Mouse (Mus musculus): Measurements from ENCODE around the gene Akap6.

Akap6 gene

DNA sequence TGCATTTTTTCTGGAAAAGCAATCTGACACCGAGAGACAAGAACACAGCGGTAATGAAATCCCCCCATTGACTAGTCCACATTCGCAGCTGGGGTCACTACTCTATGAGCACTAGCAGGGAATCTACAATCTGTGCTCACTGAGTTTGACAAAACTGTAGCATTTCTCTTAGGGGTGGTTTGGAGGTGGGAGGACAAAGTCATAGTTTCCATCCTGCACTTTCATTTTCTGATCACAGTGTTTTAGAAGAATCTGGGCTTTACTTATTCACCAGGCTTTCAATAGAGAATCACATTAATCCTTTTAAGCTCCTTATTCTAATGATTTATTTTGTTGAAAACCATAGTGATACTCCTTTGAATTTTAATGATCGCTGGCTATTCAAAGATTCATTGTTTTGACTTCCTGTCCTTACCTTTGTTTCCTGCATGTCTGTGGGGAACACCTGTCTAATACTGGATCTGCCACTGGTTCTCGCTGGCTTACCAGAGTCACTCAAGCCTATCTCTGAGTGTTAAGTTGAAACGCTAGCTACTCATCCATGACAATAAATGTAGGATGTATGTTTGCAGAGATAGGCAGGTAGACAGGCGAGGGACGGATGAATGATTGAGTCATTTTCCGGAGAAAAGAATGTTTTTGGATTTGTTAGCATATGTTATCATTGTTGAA, 325.5 kb downstream of the Akap6 start:
- intact Hi-C loops (cut with DNase I): no loop called here

DNA sequence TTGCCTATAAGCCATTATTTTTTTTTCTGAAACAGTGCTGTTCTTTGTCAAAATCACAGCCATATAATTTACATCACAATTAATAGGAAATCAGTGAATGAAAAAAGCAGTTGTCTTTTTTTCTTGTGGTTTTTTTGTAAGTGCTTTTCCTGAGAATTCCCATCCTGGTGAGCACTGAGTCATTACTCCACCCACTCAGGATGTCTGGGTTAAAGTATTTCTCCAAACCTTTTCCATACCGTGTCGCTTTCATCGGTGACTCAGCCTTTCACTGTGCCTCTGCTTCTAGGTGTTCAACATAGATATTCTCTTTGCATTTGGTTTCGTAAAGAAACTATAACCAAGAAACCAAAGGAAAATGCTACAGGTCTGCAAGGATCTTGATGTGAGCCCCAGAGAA, 328.1 kb downstream of the Akap6 start:
- intact Hi-C loops (cut with DNase I): no loop called here

DNA sequence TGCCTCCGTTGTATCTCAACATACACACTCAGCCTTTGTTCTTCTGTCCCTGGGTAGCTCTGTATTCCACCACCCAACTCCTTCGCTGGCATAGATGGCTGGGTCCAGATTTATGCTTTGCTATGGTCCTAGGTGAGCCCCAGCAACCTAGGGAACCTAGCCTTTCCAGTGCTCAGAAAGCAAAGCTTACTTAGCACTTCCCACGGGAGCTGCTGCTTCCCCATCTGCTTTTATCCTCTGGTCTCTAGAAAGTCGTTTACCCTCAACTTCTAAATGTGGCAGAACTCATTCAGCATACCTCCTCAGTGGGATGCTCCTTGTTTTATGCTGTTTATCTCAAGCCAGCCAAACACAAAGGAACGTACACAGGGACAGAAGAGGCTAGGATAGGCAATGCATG, 329.7 kb downstream of the Akap6 start:
- intact Hi-C loops (cut with DNase I): no loop called here

DNA sequence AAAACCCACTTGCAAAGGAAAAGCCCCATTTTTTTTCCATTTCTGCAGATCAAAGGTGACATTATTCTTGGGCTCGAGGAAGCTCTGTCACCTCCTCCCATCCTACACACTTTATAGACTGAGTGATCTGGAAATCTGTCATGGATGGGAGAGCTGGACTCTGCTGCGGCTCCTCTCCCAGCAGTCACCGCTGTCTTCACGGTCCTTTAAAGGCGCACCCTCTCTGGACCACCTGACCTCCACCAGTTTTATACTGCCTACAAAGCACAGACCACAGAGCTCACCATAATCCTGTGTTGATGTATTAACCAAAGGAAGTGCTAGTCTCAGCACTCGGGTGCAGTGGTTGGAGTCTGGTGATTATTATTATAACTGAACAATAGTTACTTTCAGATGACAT, 330.7 kb downstream of the Akap6 start:
- intact Hi-C loops (cut with DNase I): loop anchor here (10.0 kb wide), 1 partner anchor 115 kb away; no protein-coding TSS in a partner anchor

DNA sequence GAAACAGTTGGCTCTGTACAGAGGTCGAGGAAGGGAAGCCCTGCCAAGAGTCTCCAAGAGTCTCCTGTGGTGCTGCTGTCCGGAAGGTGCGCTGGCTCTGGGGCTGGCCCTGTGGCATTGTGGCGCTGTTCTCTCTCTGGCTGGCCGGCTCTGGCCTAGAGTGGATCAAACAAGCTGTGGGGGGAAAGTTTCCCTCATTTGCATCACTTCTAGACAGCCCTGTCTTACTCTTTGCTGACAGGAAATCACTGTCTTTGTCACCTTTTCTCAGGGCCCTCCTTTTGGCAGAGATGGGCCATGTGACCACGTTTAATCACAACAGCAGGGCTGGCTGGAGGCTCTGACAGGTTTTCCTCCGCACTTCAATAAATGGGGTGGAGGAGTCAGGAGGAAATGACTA, 333.6 kb downstream of the Akap6 start:
- intact Hi-C loops (cut with DNase I): loop anchor here (10.0 kb wide), 1 partner anchor 118 kb away; no protein-coding TSS in a partner anchor

DNA sequence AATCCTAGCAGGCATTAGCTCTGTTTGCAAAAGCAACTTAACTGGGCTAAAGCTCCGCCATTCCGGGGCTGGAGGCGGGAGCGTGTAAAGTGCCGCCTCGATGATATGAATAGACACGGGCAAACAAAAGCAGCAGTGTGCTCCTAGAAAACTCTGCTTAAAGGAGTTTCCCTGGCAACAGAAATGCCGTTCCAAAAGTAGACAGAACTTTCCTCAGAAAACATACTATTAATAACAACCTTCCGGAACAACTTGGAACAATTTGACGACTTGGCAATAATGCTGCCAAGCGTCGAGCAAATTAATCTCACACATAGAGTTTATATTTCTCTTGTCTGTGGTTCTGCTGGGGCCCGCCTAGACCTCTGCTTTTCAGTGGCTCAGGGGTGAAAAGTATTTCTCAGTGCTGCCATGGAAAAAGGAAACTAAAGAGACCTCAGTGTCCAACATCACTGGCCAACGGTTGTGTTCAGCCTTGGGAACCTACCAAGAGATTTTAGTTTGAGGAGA, 334.3 kb downstream of the Akap6 start:
- intact Hi-C loops (cut with DNase I): loop anchor here (10.0 kb wide), 1 partner anchor 119 kb away; no protein-coding TSS in a partner anchor

DNA sequence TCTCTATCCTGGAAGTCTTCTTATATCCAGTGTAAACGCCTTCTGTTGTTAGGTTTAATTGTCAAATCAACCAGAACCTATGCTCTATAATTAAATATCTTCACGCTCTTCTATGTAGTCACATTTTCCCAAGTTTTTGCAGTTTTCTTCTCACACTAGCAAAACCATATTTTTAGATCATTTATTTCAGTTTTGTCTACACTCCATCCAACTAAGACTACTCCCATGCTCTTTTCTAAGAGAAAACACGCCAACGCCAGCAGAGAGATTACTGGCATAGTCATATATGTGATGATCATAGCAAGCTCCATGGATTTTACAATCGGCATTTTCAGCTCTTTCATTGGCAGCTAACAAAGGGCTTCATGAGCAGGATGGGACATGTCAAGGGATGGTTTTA, 341.5 kb downstream of the Akap6 start:
- intact Hi-C loops (cut with DNase I): loop anchor here (5.0 kb wide), 1 partner anchor 1022 kb away; no protein-coding TSS in a partner anchor

DNA sequence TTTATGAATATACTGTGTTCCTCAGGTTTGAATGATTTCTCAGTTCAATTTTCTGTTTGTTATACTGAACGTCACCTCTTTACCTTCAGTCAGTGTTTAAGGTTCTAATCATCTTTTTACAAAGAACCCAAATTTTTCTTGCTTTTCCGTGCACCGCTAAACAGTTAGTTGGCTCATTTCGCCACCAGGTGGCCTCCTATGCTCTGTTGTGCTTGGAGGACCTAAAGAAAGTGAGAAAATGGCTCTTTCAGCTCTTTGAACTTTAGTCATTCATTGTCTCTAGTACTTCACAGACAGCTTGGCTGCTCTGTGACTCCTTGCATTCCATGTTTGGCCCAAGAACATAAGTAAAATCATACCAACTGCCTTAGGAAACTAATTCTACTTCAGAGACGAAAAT, 343.6 kb downstream of the Akap6 start:
- intact Hi-C loops (cut with DNase I): loop anchor here (5.0 kb wide), 1 partner anchor 1020 kb away; no protein-coding TSS in a partner anchor

DNA sequence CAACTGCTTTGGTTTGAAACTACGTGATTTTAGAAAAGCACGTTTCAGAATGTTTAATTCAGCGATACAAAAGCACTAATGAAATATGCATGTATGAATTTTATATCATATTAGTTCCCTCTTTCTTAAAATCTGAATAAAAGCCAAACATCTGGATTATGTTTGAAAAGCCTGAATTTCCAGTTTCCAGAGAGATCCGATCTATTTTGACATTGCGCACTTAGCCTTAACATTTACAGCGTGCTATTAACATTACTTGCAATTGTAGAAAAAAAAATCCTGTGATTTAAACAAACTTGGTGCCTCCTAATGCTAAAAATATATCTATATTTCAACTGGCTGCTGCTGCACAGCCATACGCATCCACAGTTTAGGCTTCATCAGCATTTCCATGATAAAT, 358.4 kb downstream of the Akap6 start:
- intact Hi-C loops (cut with DNase I): no loop called here

DNA sequence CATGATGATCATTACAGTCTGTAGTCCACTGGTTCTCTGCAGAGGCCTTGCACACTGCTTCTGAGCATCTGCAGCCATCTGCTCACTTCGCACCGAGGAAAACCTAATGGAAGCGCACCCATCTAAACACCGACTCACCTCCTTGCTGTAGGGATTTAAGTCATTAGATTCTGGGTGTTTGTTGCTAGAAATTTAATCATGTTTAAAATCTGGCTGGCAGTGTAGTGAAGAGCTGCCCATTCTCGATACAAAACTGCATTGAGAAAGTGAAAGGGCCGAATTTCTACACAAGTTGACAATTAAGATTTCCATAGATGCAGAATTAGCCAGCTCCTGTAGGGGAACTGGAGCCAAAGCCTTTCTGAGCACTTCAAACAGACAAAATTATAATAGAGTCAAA, 361.7 kb downstream of the Akap6 start:
- intact Hi-C loops (cut with DNase I): no loop called here

DNA sequence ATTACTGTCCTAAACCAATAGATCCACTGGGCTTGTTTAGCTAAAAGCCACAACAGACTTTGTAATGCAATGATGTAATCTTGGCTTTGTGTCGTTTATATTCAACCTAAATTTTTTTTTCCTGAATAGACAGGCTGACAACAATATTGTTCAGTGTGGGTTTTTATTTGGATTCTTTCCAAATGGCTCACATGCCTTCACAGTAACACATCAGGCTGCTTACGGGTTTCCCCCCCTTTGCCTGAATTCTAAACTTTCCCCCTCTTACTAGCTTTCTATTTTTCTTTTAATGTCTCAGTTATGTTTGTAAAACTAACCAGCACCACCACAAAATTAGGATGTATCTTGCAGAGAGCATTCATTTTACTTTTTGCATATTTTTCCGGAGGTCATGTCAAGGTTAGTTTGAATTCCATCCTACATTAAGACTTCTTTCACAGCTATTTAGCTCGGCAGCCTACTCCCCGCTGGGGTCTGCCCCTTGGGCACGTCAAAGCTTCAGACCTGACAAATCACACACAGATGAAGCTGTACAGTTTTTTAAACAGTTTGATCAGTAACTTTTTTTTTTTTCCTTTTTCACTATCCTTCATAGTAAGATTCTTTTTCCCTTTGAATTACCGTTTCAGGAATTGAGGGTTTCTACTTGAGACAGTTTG, 362.4 kb downstream of the Akap6 start:
- intact Hi-C loops (cut with DNase I): no loop called here

DNA sequence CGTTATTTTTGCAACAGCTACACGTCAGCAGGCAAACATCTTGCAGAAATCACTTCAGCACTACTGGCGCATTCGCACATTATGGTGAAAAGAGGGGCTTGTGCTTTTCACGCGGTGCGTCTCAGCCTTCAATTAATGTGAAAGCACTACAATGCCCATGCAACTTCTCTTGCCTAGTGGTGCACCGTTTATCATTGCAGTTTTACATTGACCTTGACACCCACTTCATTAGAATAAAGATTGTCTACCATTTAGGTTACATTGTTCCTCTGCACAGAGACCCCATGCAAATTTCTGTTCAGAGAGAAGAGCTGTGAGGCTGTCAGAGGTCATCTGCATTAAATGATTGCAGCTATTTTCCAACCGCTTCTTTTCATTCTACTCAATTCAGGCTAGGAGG, 363.8 kb downstream of the Akap6 start:
- intact Hi-C loops (cut with DNase I): no loop called here

DNA sequence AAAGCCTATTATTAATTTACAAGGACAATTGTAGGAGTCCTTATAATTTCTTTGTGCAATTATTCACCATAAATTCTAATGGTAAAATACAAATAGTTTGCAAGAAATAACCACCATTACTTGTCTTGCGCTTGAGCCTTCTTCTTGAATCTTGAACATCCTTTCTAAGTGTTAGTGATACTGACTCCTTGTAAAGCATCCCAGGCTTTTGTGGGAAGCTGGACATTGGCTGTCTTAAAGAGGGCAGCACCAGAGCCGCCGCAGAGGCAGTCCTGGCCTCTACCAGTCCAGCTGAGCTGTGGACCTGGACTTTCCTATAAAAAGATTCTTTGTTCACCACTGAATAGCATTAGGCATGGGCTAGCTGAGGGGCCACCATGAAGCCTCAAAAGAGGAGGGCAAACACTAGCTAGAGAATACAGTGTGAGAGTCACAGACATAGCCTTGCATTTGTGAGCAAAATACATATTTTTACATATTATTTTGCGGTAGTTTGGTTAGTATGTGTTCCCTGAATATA, 365.1 kb downstream of the Akap6 start:
- intact Hi-C loops (cut with DNase I): no loop called here

DNA sequence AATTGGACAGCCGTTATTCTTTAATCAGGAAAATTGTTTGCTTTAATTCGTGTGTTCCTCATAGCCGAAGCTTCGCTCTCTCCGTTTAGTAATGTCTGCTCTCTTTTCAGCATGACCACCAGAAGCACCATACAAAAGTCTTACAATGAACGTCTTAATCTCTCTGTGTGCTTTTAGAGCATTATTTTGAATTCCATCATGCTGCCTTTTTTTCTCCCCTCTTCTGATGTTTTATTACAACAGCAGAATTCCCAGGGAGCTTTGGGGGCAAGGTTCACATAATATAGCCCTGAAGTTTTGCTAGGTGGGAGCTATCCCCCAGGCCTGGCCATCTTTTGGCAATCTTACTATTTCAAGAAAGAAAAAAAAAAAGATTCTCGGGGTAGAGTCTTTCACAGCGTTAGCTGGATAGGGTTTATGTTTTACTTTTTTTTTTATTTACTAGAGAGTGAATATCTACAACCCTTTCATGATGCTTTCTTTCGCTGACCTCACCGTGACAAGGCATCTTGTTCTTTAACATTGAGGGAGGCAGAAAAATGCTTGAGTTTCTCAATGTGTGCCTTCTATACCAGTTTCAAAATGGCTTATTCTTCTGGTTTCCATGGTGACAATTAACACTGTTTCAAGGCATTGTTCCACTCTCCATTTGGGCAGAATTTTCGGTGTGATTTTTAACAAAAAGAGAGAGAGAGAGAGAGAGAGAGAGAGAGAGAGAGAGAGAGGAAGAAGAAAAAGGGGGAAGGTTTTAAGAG, 366.0 kb downstream of the Akap6 start:
- intact Hi-C loops (cut with DNase I): no loop called here

DNA sequence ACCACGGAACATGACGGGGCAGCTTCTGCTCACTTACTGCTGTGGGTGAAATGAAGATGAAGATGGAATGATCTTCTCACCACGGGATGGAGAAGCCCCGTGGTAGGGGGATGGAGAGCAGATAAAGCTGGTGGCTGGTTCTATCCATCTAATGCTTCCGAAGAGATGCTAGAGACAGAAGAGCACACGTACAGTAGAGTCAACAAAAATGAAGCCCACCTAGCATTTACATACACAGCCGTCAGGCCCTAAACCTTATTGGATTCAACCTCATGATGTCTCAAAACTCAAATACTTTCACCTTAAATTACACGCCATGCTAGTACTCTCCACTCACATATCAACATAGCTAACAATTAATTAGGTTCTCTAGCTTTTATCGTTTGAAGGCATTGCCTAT, 367.1 kb downstream of the Akap6 start:
- intact Hi-C loops (cut with DNase I): no loop called here

DNA sequence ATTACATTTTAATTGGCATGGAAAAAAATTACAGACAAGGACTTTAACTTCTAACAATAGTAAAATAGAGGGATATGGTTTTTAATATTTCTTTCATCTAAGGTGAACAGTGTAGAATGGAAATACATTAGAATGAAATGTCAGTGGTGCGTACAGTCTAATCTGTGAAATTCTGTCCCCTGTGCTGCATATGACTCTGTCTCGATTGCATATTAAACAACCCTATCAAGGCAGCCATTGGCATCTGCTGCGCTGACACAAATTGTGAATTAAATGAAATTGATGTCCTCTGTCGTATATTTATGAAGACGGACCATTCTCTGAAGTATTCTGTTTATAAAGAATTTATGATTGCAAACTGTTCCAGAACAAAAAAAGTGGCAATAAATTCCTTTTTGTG, 371.7 kb downstream of the Akap6 start:
- intact Hi-C loops (cut with DNase I): no loop called here

DNA sequence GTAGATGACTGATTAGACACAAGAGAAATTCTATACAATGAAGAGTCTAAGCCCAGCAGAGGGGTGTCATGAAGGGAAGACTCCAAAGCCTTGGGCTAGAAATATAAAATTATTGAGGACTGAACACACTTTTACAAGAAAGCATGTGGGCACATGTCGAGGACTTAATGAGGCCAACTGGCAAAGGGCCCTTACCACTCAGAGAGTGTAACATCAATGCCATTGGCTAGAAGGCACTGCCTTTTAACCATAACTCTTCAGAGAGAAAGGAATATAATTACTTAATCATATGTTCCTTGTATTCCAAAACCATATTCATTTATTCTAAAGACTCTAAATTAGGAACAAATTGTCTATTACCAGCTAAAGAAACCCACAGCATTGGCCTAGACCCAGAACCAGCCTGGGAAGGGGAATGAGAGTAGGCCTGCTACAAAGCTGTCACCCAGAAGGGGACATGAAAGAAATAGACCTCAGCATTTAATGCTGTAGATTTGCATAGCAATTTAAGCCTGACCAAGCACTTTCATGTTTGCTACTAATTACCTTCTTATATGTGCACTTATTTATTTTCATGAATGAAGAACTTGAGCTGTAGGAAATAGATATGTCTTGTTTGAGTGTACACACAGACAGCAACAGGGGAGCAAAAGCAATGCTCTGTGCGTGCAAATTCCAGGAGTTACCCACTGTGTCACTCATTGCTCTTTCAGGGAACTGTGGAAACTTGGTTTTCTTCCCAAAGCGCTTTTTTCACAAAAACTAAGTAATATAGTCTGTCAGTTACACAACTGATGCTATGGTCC, 377.6 kb downstream of the Akap6 start:
- intact Hi-C loops (cut with DNase I): no loop called here

DNA sequence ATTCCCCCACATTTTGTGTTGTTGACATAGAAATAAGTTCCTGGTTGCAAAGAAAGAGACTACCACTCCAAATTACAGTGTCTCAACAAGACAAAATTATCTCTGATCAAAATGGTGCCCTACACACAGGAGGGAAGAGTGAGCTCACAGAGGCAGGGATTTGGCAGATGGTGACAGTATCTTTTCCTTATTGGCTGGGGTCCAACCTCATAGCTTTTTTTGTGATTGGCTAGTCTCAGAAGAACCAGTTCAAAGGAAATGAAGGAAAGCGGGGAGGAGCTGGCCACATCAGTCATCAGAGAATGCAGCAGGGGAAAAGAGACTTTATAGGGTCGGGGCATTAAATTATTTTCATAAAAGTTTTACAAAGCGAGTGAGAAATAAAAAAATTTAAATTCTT, 386.6 kb downstream of the Akap6 start:
- intact Hi-C loops (cut with DNase I): no loop called here

DNA sequence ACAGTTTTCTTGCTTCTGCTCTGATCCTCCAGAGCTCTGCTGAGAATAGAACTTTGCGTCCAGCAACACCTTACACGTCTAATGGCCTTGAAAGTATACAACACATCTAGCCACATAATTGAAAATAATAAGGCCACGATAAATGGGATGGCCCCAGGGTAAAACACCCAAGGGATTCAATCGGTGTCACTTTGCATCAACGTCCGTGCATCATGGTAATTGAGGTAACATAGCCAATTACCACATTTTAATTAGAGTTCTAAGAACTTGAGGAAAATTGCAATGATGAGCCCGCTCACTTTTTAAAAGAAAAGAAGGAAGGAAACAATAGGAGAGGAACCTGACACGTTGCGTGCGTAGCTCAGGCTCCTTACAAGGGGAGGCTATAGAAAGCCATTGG, 413.1 kb downstream of the Akap6 start:
- intact Hi-C loops (cut with DNase I): no loop called here

DNA sequence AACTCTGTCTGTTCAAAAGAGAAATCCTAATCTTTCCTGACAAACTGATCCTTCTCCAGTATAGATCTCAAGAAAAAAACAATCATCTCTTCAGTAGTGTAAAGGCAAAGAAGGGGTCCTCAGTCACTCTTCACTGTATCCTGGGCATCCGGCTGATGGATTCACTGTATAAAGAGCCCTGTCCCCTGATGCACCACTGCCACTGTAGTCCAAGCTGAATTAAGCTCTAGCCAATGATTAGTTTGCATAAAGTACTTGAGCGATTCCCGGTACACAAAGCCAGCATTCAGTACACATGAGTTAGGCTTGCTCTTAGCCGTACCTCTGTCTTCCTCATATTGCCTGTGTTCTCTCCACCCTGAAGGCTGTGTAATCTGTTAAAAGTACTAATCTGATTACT, 420.2 kb downstream of the Akap6 start:
- intact Hi-C loops (cut with DNase I): no loop called here

DNA sequence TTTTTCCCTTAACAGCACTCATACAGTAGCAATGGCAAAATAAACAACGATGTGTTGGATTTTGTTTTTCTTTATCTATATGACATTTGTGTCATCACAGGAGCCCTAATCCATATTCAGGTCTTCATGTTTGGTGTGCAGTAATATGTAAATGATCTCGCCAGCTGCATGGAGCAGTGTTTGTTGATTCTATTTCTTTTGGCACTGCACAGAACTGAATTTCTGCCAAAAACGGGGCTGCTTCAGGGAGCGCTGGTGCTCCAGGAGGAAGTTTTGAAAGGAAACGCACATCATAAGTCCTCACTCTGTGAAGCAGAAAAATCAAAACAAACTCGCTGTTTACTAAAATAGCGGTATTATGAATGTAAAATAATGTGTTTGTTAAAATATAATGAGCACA, 424.9 kb downstream of the Akap6 start:
- intact Hi-C loops (cut with DNase I): no loop called here

All from adrenal gland (tissue).